Mouse (Mus musculus): Measurements from ENCODE around the gene Cenpe.

- TF ChIP-seq CTCF (IDR thresholded peaks at IDR 0.05; ENCODE audit: extremely low read depth, insufficient read depth, insufficient read length, insufficient replicate concordance) (no peak), POLR2A (IDR thresholded peaks at IDR 0.05; ENCODE audit: low read depth, low read length) (no peak)
These were observed 69.4 kb downstream of the Cenpe start for GRCm38 (mm10) chr3:135281701-135282100.
